Mouse (Mus musculus) forebrain, embryonic 13.5 days (tissue): ENCODE measurements around the gene Irs2. TPM values are rescaled to one million over a fixed set of nuclear protein-coding genes. Genes with fewer than 3 reads are reported as not detected.

ENCODE experiments used
- ATAC-seq: fragments of 200-750 bp; cut with Nextera tagmentation; 2 replicates; pipeline ENCODE4 v1.8.0; 2017
- H3K27ac ChIP-seq: fragments of 300-500 bp; sonication (generic); 2 replicates; pipeline ENCODE4 v1.5.1; 2015; ENCODE audit warnings: inconsistent platforms, mild to moderate bottlenecking, moderate library complexity
- H3K27me3 ChIP-seq: fragments of 300-500 bp; sonication (generic); 2 replicates; pipeline ENCODE4 v1.6.1; 2015; ENCODE audit warnings: mild to moderate bottlenecking, inconsistent platforms
- H3K36me3 ChIP-seq: fragments of 300-500 bp; sonication (generic); 2 replicates; pipeline ENCODE4 v1.6.1; 2015; ENCODE audit warnings: mild to moderate bottlenecking, inconsistent platforms; ENCODE audit not compliant: poor library complexity, severe bottlenecking
- H3K4me1 ChIP-seq: fragments of 300-500 bp; sonication (generic); 2 replicates; pipeline ENCODE4 v1.6.1; 2015; ENCODE audit warnings: inconsistent platforms
- H3K4me2 ChIP-seq: fragments of 300-500 bp; sonication (generic); 2 replicates; pipeline ENCODE4 v1.6.1; 2015; ENCODE audit warnings: inconsistent platforms, mild to moderate bottlenecking, moderate library complexity
- H3K4me3 ChIP-seq: fragments of 300-500 bp; sonication (generic); 2 replicates; pipeline ENCODE4 v1.5.1; 2015; ENCODE audit warnings: mild to moderate bottlenecking, inconsistent platforms
- H3K9ac ChIP-seq: fragments of 300-500 bp; sonication (generic); 2 replicates; pipeline ENCODE4 v1.6.1; 2015; ENCODE audit warnings: mild to moderate bottlenecking, inconsistent platforms
- H3K9me3 ChIP-seq: fragments of 300-500 bp; sonication (generic); replicated peaks from 2 replicates; pipeline ENCODE4 v1.6.1; 2016; ENCODE audit warnings: inconsistent platforms
- WGBS: fragments of 180-500 bp; shearing (Covaris S2); methylation state at CpG from one replicate; pipeline ENCODE4 v1.1.7; 2015; 5-methylcytosine and 5-hydroxymethylcytosine counted together
- polyA plus RNA-seq: library from polyadenylated mRNA; unstranded; fragments of >200 nt; fragmentation: Nextera tagmentation; extraction: Ambion mirVana; gene quantifications from 2 replicates; pipeline ENCODE4 v1.2.1, GENCODE M21; 2015

Gene Irs2
- polyA plus RNA-seq, 1 experiment from 2014 or later: 4.5 TPM

DNA sequence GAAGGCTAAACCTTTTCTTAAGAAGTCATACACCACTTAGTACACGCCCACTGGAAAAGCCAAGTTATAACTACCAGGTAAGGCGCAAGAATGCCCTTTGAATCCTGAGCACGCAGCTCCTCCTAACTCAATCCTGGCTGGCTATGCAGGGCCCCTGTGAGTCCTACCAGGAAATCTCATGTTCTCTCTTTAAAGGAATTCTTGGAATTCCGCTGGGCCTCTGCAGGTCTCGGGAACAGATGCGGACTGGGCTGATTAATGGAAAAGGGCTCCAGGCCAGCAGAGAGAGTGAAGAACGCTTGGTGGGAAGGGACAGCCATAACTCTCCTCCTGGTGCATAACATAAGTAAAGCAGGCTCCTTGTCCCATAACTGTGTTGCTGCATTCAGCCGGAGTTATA lies 46.3 kb downstream of the Irs2 start:
- H3K4me2 ChIP-seq: no peak overlapping the region
- H3K27me3 ChIP-seq: peaks cover 27% of the 10 kb centered on the region
- no peak overlapping the region for H3K4me3 ChIP-seq
- 29% methylated on average over 8 of the region's 8 CpGs for WGBS
- H3K4me1 ChIP-seq: peaks cover 60% of the 10 kb centered on the region
- H3K27ac ChIP-seq: no peak overlapping the region
- no peaks in the 10 kb centered on the region for H3K9me3 ChIP-seq
- ATAC-seq: no peak
- no peaks in the 10 kb centered on the region for H3K36me3 ChIP-seq
- no peak overlapping the region for H3K9ac ChIP-seq

DNA sequence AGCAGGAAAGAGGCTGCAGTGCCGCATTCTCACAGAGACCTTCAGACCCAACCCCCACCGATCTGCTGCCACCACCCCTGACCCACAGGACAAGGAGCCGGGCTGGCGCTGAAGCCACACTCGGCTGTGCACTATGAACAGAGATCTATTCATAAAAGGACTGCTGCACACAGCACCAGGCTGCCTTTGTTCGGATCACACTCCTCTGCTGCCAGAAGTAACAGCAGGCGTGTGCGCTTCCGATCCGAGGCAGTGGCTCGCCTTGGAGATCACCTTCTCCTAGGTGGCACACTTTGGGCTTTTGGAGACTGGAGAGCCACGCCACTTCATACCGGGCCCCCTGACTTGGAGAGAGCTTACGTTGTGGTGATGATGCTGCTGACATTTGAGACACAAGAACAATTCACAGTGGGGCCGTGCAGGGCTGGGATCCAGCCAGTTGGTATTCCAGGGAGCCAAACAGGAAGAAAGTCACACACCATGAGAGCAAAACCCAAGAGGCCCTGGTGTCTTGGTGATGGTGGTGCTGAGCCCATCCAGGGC lies 47.9 kb downstream of the Irs2 start:
- Histone ChIP-seq H3K27me3 (peaks cover 34% of the 10 kb centered on the region), H3K9me3 (no peaks in the 10 kb centered on the region), H3K4me3 (peak overlapping the region; percentile 22), H3K9ac (peak overlapping the region; percentile 45), H3K27ac (no peak overlapping the region; the same call in 1 of the 2 replicates), H3K4me1 (peaks cover 49% of the 10 kb centered on the region), H3K36me3 (no peaks in the 10 kb centered on the region), H3K4me2 (peak overlapping the region; percentile 56)
- WGBS: 3% methylated on average over 15 of the region's 15 CpGs
- peak; percentile 87 for ATAC-seq

DNA sequence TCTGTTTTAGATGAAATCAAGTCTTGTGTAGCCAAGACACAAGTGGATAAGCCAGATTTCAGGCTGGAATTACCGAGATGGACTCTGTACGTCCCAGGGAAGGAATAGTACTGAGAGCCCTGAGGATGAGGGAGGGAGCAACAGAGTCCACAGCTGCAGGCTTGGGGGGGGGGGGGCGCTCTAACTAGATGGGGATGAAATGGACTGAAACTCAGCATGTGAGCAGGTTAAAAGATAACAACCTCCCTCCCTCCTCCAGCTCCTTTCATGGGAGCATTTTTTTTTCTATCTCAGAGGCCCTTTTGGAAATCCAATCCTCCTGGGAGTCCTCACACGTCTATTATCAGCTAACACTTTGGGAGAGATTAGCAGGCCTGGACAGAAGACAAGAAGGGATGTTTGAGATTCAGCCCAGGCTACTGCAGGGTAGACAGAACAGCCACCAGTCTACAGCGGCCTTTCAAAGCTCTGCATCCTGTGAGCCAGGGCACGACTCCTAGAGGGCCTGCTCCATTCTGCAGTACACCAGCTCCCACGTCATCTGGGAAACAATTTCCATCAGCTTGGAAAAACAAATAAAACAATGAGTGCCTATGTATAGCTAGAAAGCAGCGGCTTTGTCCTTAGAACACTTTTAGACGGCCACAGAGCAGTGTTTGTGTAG lies 50.8 kb downstream of the Irs2 start:
- Histone ChIP-seq H3K9me3 (no peaks in the 10 kb centered on the region), H3K4me2 (no peak overlapping the region), H3K9ac (no peak overlapping the region), H3K4me1 (peaks cover 55% of the 10 kb centered on the region), H3K36me3 (no peaks in the 10 kb centered on the region), H3K4me3 (no peak overlapping the region), H3K27me3 (peaks cover 36% of the 10 kb centered on the region), H3K27ac (no peak overlapping the region; the same call in 1 of the 2 replicates)
- WGBS: 25% methylated on average over 9 of the region's 9 CpGs
- ATAC-seq: no peak

DNA sequence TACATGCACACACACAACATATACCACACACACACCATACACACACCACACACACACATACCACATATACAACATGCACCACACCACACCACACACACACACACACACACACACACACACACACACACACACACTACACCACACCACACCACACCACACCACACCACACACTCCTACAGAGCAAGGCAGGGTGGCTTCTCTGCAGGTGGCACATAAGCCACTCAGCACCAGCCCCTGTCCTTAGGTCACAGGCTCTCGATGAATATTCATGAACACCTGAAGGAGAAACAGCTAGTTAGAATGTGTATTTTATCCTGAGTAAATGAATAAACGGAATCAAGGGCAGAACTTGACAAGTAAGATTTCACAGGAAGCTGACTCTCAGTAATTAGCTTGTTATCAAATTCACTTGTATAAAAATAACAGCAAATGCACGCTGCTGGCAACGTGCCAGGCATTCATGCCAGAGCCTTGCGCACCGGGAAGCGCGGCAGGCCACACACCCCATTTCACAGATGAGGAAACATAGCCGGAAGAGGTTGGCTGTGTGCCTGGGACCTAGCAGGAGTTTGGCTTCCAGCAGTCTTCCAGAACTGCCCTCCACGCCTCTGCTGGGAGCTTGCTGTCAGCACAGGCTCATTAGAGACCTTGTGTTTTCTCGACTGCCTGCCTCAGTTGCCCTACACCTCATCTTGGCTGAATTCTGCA lies 54.8 kb downstream of the Irs2 start:
- peak; percentile 89 for ATAC-seq
- 6% methylated on average over 11 of the region's 11 CpGs for WGBS
- no peak overlapping the region for H3K27ac ChIP-seq

GRCm38 (mm10) chr8:10952706-10953105 lies 55.6 kb downstream of the Irs2 start:
- H3K9me3 ChIP-seq: no peaks in the 10 kb centered on the region
- H3K4me2 ChIP-seq: no peak overlapping the region
- WGBS: 24% methylated on average over 5 of the region's 5 CpGs
- ATAC-seq: no peak
- peaks cover 28% of the 10 kb centered on the region for H3K4me1 ChIP-seq
- no peaks in the 10 kb centered on the region for H3K36me3 ChIP-seq
- H3K27me3 ChIP-seq: peaks cover 49% of the 10 kb centered on the region
- H3K9ac ChIP-seq: no peak overlapping the region
- no peak overlapping the region for H3K27ac ChIP-seq
- H3K4me3 ChIP-seq: no peak overlapping the region

More for the DNA sequence above, 54.8 kb downstream of the Irs2 start:
- Histone ChIP-seq H3K27me3 (peaks cover 51% of the 10 kb centered on the region), H3K9me3 (no peaks in the 10 kb centered on the region), H3K36me3 (no peaks in the 10 kb centered on the region), H3K4me3 (no peak overlapping the region), H3K4me1 (peaks cover 31% of the 10 kb centered on the region), H3K9ac (no peak overlapping the region), H3K4me2 (no peak overlapping the region)

GRCm38 (mm10) chr8:10952235-10952634 lies 56.0 kb downstream of the Irs2 start:
- 91% methylated on average over 2 of the region's 2 CpGs for WGBS
- H3K36me3 ChIP-seq: no peaks in the 10 kb centered on the region

GRCm38 (mm10) chr8:10951567-10951966 lies 56.7 kb downstream of the Irs2 start:
- Histone ChIP-seq H3K4me1 (peaks cover 24% of the 10 kb centered on the region), H3K9me3 (no peaks in the 10 kb centered on the region), H3K36me3 (no peaks in the 10 kb centered on the region), H3K4me2 (no peak overlapping the region), H3K4me3 (no peak overlapping the region), H3K27ac (no peak overlapping the region), H3K27me3 (peaks cover 43% of the 10 kb centered on the region), H3K9ac (no peak overlapping the region)
- 63% methylated on average over 4 of the region's 4 CpGs for WGBS
- no peak for ATAC-seq

More at GRCm38 (mm10) chr8:10952235-10952634, 56.0 kb downstream of the Irs2 start:
- H3K27ac ChIP-seq: no peak overlapping the region
- peaks cover 23% of the 10 kb centered on the region for H3K4me1 ChIP-seq
- peaks cover 49% of the 10 kb centered on the region for H3K27me3 ChIP-seq
- H3K4me3 ChIP-seq: no peak overlapping the region
- no peak overlapping the region for H3K4me2 ChIP-seq
- no peak for ATAC-seq
- no peak overlapping the region for H3K9ac ChIP-seq
- no peaks in the 10 kb centered on the region for H3K9me3 ChIP-seq

DNA sequence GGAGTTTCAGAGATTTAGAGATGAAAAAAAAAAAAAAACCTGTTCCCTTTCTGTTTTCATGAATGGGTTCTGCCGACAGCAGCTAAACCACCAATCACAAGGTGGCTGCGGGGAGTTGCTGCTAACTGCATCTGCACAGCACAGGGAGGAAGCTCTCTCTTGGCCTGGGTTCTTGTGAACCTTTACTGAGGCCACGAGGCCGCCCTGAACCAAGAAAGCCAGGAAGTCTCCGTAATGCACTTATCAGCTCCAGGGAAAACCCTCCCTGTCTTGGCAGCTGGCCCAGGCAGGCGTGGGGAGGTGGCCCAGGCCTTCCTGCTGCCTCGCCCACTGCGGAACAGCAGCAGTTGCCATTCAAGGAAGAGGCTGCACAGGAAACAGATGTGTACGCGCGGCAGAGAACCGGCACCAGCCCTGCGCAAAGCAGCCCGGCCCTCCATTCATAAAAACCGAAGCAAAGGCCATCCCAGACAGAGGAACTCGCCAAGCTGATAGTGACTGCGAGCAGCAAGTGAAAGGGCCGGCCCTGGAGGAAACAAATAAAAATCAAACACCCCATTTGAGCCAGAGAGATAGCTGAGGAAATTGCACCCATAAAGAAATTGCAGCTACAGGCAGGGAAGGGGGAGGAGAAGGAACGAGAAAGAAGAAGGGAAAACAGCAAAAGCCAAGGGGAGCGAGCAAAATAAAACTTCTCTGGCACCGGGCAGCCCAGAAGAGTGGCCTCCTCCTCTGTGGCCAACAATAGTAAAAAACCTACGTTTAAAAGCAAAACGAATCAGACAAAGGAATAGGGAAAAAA lies 62.1 kb downstream of the Irs2 start:
- Histone ChIP-seq H3K27me3 (peaks cover 42% of the 10 kb centered on the region), H3K27ac (peak overlapping the region; percentile 51), H3K4me1 (peaks cover 16% of the 10 kb centered on the region), H3K9me3 (no peaks in the 10 kb centered on the region), H3K4me3 (peak overlapping the region; percentile 17), H3K36me3 (no peaks in the 10 kb centered on the region), H3K4me2 (peak overlapping the region; percentile 51), H3K9ac (no peak overlapping the region)
- peak; percentile 91 for ATAC-seq
- 6% methylated on average over 23 of the region's 23 CpGs for WGBS

GRCm38 (mm10) chr8:10945490-10945889 lies 62.8 kb downstream of the Irs2 start:
- Histone ChIP-seq H3K9ac (no peak overlapping the region), H3K9me3 (no peaks in the 10 kb centered on the region), H3K27me3 (peaks cover 37% of the 10 kb centered on the region), H3K4me2 (peak overlapping the region; percentile 51; the same call in 1 of the 2 replicates), H3K4me3 (no peak overlapping the region), H3K4me1 (peaks cover 16% of the 10 kb centered on the region), H3K27ac (peak overlapping the region; percentile 51), H3K36me3 (no peaks in the 10 kb centered on the region)
- WGBS: 63% methylated on average over 2 of the region's 2 CpGs
- no peak for ATAC-seq

DNA sequence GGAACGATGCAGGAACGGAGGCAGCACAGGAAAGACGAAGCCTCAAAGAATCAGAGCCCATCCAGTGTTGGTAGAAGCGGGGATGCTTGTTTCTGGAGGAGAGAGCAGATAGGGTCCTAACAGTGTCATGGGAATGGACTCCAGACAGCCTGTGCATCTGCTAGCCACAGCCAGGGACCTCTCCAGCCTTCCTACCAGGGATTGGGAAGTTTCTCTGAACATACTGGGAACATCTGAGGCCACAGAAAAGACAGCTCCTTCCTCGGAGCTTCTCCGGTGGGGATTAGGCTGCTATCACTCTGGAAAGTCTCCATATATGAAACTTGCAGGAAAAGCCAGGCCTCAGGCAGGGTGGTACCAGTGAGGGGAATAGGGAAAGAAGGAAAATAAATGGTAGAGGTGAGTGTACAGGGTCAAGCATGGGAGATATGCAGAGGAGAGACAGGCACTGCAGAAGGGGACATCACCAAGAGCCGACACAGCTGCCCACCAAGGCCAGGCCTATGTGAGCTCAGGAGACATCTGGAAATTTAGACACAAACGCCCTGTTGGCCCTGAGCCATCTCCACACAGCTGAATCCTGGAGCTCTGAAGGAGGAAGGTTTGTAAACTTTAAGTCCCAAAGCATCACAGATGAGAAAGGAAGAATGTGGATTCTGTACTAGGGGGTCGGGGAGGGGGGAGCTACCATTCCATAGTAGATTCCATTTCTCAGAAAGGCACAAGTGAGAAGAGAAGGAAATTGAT lies 64.8 kb downstream of the Irs2 start:
- Histone ChIP-seq H3K4me1 (peaks cover 16% of the 10 kb centered on the region), H3K4me2 (no peak overlapping the region), H3K27ac (no peak overlapping the region), H3K36me3 (no peaks in the 10 kb centered on the region), H3K4me3 (no peak overlapping the region), H3K9ac (no peak overlapping the region), H3K27me3 (peaks cover 23% of the 10 kb centered on the region), H3K9me3 (no peaks in the 10 kb centered on the region)
- no peak for ATAC-seq
- 83% methylated on average over 9 of the region's 9 CpGs for WGBS

DNA sequence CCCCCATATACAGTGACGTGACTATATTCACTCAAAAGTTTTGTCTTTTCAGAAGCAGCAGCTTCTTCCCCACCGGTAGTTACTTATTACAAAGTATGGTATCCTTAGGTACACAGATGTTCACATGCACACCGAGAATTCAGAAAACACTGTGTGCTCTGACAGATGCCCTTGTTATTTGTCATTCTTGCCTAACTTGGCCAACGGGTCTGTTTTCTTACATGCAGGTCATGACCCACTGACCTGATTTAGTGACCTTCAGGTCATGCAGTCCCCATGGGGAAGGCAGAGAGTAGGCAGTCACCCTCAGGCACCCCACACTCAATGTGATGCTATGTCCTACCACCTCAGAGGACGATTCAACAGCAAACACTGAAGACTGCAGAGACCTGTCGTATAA lies 68.4 kb downstream of the Irs2 start:
- H3K4me1 ChIP-seq: no peaks in the 10 kb centered on the region
- H3K4me3 ChIP-seq: no peak overlapping the region
- H3K27me3 ChIP-seq: peaks cover 16% of the 10 kb centered on the region
- H3K4me2 ChIP-seq: no peak overlapping the region
- 83% methylated on average over 6 of the region's 6 CpGs for WGBS
- H3K27ac ChIP-seq: no peak overlapping the region
- H3K36me3 ChIP-seq: no peaks in the 10 kb centered on the region
- no peaks in the 10 kb centered on the region for H3K9me3 ChIP-seq
- H3K9ac ChIP-seq: no peak overlapping the region
- ATAC-seq: no peak
